Mouse (Mus musculus): Measurements from ENCODE around the gene Cptp. TPM values are rescaled to one million over a fixed set of nuclear protein-coding genes. Genes with fewer than 3 reads are reported as not detected.

Gene Cptp
- polyA plus RNA-seq, 1 experiment from 2014 or later: 22.7 TPM

- ATAC-seq (ENCODE audit: low FRiP score) (no peak), DNase-seq (ENCODE audit: low spot score) (no peak)
- Histone ChIP-seq H3K36me3 (ENCODE audit: control insufficient read depth, insufficient read depth, low read length) (peaks cover 36% of the 10 kb centered on the region), H3K4me3 (ENCODE audit: low read depth, low read length) (no peak overlapping the region), H3K27ac (ENCODE audit: low read depth, low read length) (no peak overlapping the region), H3K27me3 (ENCODE audit: control insufficient read depth, insufficient read depth, low read length) (no peaks in the 10 kb centered on the region), H3K9me3 (ENCODE audit: control insufficient read depth, low read length) (no peaks in the 10 kb centered on the region), H3K9ac (ENCODE audit: low read depth, low read length) (no peak overlapping the region), H3K4me1 (replicated peaks; ENCODE audit: control insufficient read depth, insufficient read depth, low read length) (no peaks in the 10 kb centered on the region), H3K4me2 (replicated peaks; ENCODE audit: low read depth, low read length) (no peak overlapping the region)
- 84% methylated on average over 3 of the region's 3 CpGs for WGBS
These were observed 32.0 kb upstream of the Cptp start for GRCm38 (mm10) chr4:155901205-155901604.

GRCm38 (mm10) chr4:155899355-155899754, 30.1 kb upstream of the Cptp start:
- Histone ChIP-seq H3K27ac (ENCODE audit: low read depth, low read length) (no peak overlapping the region), H3K9me3 (ENCODE audit: control insufficient read depth, low read length) (no peaks in the 10 kb centered on the region), H3K4me1 (replicated peaks; ENCODE audit: control insufficient read depth, insufficient read depth, low read length) (peaks cover 2% of the 10 kb centered on the region; the same call in 1 of the 2 replicates), H3K27me3 (ENCODE audit: control insufficient read depth, insufficient read depth, low read length) (no peaks in the 10 kb centered on the region), H3K4me2 (replicated peaks; ENCODE audit: low read depth, low read length) (no peak overlapping the region), H3K4me3 (ENCODE audit: low read depth, low read length) (no peak overlapping the region), H3K9ac (ENCODE audit: low read depth, low read length) (no peak overlapping the region), H3K36me3 (ENCODE audit: control insufficient read depth, insufficient read depth, low read length) (peaks cover 33% of the 10 kb centered on the region)
- no peak for DNase-seq (ENCODE audit: low spot score)
- no peak for ATAC-seq (ENCODE audit: low FRiP score)
- WGBS: 93% methylated on average over 7 of the region's 7 CpGs

GRCm38 (mm10) chr4:155898318-155898717, 29.1 kb upstream of the Cptp start:
- Histone ChIP-seq H3K4me2 (replicated peaks; ENCODE audit: low read depth, low read length) (no peak overlapping the region), H3K4me3 (ENCODE audit: low read depth, low read length) (no peak overlapping the region), H3K9ac (ENCODE audit: low read depth, low read length) (no peak overlapping the region), H3K36me3 (ENCODE audit: control insufficient read depth, insufficient read depth, low read length) (peaks cover 27% of the 10 kb centered on the region), H3K4me1 (replicated peaks; ENCODE audit: control insufficient read depth, insufficient read depth, low read length) (peaks cover 10% of the 10 kb centered on the region), H3K9me3 (ENCODE audit: control insufficient read depth, low read length) (no peaks in the 10 kb centered on the region), H3K27ac (ENCODE audit: low read depth, low read length) (no peak overlapping the region), H3K27me3 (ENCODE audit: control insufficient read depth, insufficient read depth, low read length) (no peaks in the 10 kb centered on the region)
- WGBS: 98% methylated on average over 2 of the region's 2 CpGs
- no peak for DNase-seq (ENCODE audit: low spot score)
- no peak for ATAC-seq (ENCODE audit: low FRiP score)

DNA sequence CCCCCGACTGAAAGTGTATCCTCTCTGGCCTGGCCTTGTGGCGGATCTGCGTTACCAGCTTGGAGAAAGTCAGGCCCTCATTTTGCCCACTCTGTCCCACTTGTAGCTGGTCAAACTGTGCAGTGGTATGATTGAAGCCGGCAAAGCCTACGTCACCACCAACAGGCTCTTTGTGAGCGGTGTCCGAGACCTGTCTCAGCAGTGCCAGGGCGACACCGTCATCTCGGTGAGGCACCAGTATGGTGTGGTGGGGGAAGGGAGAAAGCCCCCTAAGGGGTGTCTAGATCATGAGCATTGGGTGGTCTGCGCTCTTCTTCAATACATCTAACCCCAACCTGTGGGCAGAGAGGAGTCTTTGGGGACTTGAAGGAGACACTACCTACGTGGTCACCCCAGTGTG, 27.2 kb upstream of the Cptp start:
- H3K4me3 ChIP-seq (ENCODE audit: low read depth, low read length): no peak overlapping the region
- WGBS: 97% methylated on average over 12 of the region's 12 CpGs
- H3K27ac ChIP-seq (ENCODE audit: low read depth, low read length): no peak overlapping the region
- no peak overlapping the region for H3K9ac ChIP-seq (ENCODE audit: low read depth, low read length)
- no peaks in the 10 kb centered on the region for H3K9me3 ChIP-seq (ENCODE audit: control insufficient read depth, low read length)
- peaks cover 13% of the 10 kb centered on the region for H3K4me1 ChIP-seq (replicated peaks; ENCODE audit: control insufficient read depth, insufficient read depth, low read length)
- DNase-seq (ENCODE audit: low spot score) (no peak), ATAC-seq (ENCODE audit: low FRiP score) (no peak)
- no peaks in the 10 kb centered on the region for H3K27me3 ChIP-seq (ENCODE audit: control insufficient read depth, insufficient read depth, low read length)
- peaks cover 12% of the 10 kb centered on the region; the same call in 1 of the 2 replicates for H3K36me3 ChIP-seq (ENCODE audit: control insufficient read depth, insufficient read depth, low read length)
- H3K4me2 ChIP-seq (replicated peaks; ENCODE audit: low read depth, low read length): no peak overlapping the region

GRCm38 (mm10) chr4:155895826-155896225, 26.6 kb upstream of the Cptp start:
- H3K4me1 ChIP-seq (replicated peaks; ENCODE audit: control insufficient read depth, insufficient read depth, low read length): peaks cover 13% of the 10 kb centered on the region
- H3K4me2 ChIP-seq (replicated peaks; ENCODE audit: low read depth, low read length): no peak overlapping the region
- H3K27ac ChIP-seq (ENCODE audit: low read depth, low read length): no peak overlapping the region
- no peak overlapping the region for H3K9ac ChIP-seq (ENCODE audit: low read depth, low read length)
- DNase-seq (ENCODE audit: low spot score): no peak
- H3K27me3 ChIP-seq (ENCODE audit: control insufficient read depth, insufficient read depth, low read length): no peaks in the 10 kb centered on the region
- ATAC-seq (ENCODE audit: low FRiP score): no peak
- H3K9me3 ChIP-seq (ENCODE audit: control insufficient read depth, low read length): no peaks in the 10 kb centered on the region
- no peak overlapping the region for H3K4me3 ChIP-seq (ENCODE audit: low read depth, low read length)
- WGBS: 96% methylated on average over 4 of the region's 4 CpGs
- peaks cover 12% of the 10 kb centered on the region; the same call in 1 of the 2 replicates for H3K36me3 ChIP-seq (ENCODE audit: control insufficient read depth, insufficient read depth, low read length)

DNA sequence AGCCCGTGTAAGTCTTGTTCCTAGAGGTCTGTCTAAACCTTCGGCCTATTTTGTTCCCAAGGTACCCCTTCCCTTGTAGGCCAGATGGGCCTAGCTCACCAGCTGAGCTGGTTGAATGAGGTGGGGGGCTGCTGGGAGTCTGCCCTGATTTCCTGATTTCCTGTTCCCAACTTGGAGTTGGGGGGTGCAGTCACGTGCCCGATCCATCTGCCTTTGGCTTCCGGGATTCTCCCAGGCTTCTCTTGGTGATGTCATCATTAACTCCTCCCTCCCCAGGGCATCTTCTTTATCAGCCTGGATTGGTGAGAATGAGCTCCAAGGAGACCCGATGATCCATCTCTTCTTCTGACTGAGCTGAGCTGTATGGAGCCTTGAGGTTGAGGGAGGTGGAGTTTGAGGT, 26.0 kb upstream of the Cptp start:
- no peak for ATAC-seq (ENCODE audit: low FRiP score)
- Histone ChIP-seq H3K4me3 (ENCODE audit: low read depth, low read length) (no peak overlapping the region), H3K27ac (ENCODE audit: low read depth, low read length) (no peak overlapping the region), H3K4me2 (replicated peaks; ENCODE audit: low read depth, low read length) (no peak overlapping the region), H3K36me3 (ENCODE audit: control insufficient read depth, insufficient read depth, low read length) (peaks cover 12% of the 10 kb centered on the region; the same call in 1 of the 2 replicates), H3K4me1 (replicated peaks; ENCODE audit: control insufficient read depth, insufficient read depth, low read length) (peaks cover 16% of the 10 kb centered on the region), H3K9ac (ENCODE audit: low read depth, low read length) (no peak overlapping the region), H3K9me3 (ENCODE audit: control insufficient read depth, low read length) (no peaks in the 10 kb centered on the region), H3K27me3 (ENCODE audit: control insufficient read depth, insufficient read depth, low read length) (no peaks in the 10 kb centered on the region)
- peak; percentile 23 for DNase-seq (ENCODE audit: low spot score)
- WGBS: 51% methylated on average over 6 of the region's 6 CpGs

DNA sequence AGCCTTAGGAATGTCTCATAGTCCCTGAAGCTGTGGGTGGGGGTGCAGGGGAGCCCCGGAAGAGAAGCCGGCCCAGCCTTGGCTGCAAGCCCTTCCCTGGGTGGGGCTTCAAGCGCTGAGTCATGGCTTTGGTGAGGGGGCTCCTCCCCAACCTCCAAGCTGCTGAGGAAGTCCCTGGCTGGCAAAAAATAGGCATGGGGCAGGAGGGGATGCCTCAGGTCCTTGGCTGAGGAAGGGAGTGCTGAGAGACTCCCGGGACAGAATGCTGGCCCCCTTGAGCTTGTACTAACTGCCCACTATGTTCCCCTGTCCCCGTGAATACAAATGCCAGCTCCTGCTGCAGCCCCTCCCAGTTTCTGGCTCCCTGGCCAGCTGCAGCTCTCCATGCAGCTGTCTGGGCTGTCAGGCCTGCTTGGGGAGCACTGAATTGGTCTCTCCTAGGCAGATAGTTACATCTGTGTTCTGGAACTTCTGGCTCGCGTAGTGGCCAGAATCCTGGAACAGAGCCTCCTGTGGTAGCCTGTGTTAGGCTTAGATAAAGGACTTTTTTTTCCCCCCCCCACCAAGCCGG, 25.2 kb upstream of the Cptp start:
- ATAC-seq (ENCODE audit: low FRiP score): no peak
- H3K9me3 ChIP-seq (ENCODE audit: control insufficient read depth, low read length): no peaks in the 10 kb centered on the region
- peaks cover 16% of the 10 kb centered on the region for H3K4me1 ChIP-seq (replicated peaks; ENCODE audit: control insufficient read depth, insufficient read depth, low read length)
- peak overlapping the region; percentile 25 for H3K9ac ChIP-seq (ENCODE audit: low read depth, low read length)
- peak overlapping the region; percentile 1; the same call in 1 of the 2 replicates for H3K4me3 ChIP-seq (ENCODE audit: low read depth, low read length)
- peaks cover 12% of the 10 kb centered on the region; the same call in 1 of the 2 replicates for H3K36me3 ChIP-seq (ENCODE audit: control insufficient read depth, insufficient read depth, low read length)
- WGBS: 31% methylated on average over 8 of the region's 8 CpGs
- H3K4me2 ChIP-seq (replicated peaks; ENCODE audit: low read depth, low read length): peak overlapping the region; percentile 85
- DNase-seq (ENCODE audit: low spot score): no peak
- no peaks in the 10 kb centered on the region for H3K27me3 ChIP-seq (ENCODE audit: control insufficient read depth, insufficient read depth, low read length)
- no peak overlapping the region; the same call in 1 of the 2 replicates for H3K27ac ChIP-seq (ENCODE audit: low read depth, low read length)

DNA sequence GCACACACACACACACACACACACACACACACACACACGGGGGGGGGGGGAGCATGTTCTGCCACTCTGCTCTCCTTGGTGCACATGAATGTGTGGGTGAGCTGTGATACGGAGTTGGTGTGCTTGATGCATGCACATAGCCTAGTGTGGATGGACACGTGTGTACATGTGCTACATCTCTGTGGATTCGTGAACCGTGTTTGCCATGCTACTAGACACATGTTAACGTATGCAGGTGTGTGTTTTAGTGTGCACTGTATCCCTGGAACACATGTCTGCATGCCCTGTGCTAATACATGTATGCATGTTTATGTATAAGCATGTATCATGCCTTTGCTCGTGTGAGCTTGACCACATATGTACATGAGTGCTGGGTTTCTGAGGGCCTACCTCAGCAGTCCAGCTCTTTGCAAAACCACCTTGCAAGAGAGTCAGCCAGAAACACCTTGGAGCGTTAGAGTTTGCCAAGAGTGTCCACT, 24.0 kb upstream of the Cptp start:
- Histone ChIP-seq H3K4me3 (ENCODE audit: low read depth, low read length) (peak overlapping the region; percentile 88), H3K27me3 (ENCODE audit: control insufficient read depth, insufficient read depth, low read length) (no peaks in the 10 kb centered on the region), H3K9ac (ENCODE audit: low read depth, low read length) (peak overlapping the region; percentile 91), H3K4me2 (replicated peaks; ENCODE audit: low read depth, low read length) (peak overlapping the region; percentile 85), H3K9me3 (ENCODE audit: control insufficient read depth, low read length) (no peaks in the 10 kb centered on the region), H3K36me3 (ENCODE audit: control insufficient read depth, insufficient read depth, low read length) (peaks cover 11% of the 10 kb centered on the region), H3K27ac (ENCODE audit: low read depth, low read length) (no peak overlapping the region), H3K4me1 (replicated peaks; ENCODE audit: control insufficient read depth, insufficient read depth, low read length) (peaks cover 16% of the 10 kb centered on the region)
- ATAC-seq (ENCODE audit: low FRiP score): no peak
- DNase-seq (ENCODE audit: low spot score): no peak
- 71% methylated on average over 8 of the region's 8 CpGs for WGBS
